Mouse (Mus musculus) embryonic fibroblast, embryonic 13.5 days (primary cell): ENCODE data around the gene Ccl7.
A peak's percentile ranks its signal among the peaks of the same experiment; 100 is the strongest.

Source experiments
- CTCF ChIP-seq: IDR thresholded peaks from 2 replicates; pipeline ENCODE4 v1.5.1; 2011; ENCODE audit warnings: mild to moderate bottlenecking, control low read depth, low read length, moderate library complexity, borderline replicate concordance; ENCODE audit not compliant: insufficient read depth
- POLR2A ChIP-seq: IDR thresholded peaks from 2 replicates; pipeline ENCODE4 v1.6.1; 2011; ENCODE audit warnings: low read depth, mild to moderate bottlenecking, control low read depth, low read length, moderate library complexity

GRCm38 (mm10) chr11:82045471-82045870 is at the start of gene Ccl7:
- no peak for TF ChIP-seq CTCF
- TF ChIP-seq POLR2A: peak; percentile 99
